Mouse (Mus musculus) intestine, embryonic 14.5 days (tissue): Measurements from ENCODE around the gene Chmp5. TPM values are rescaled to one million over a fixed set of nuclear protein-coding genes. Genes with fewer than 3 reads are reported as not detected.

Experiments
- ATAC-seq: fragments of 200-750 bp; cut with Nextera tagmentation; replicated peaks from 2 replicates; pipeline ENCODE4 v1.8.0; 2017; ENCODE audit warnings: low read depth, moderate number of reproducible peaks, moderate TSS enrichment, moderate library complexity; ENCODE audit not compliant: low FRiP score, low TSS enrichment
- DNase-seq: peaks from one replicate; pipeline ENCODE4 v3.0.0-alpha.2; 2018; ENCODE audit warnings: low spot score
- H3K27ac ChIP-seq: fragments of 300-500 bp; sonication (generic); 2 replicates; pipeline ENCODE4 v1.5.1; 2014; ENCODE audit warnings: low read depth, mild to moderate bottlenecking, control low read depth
- H3K27me3 ChIP-seq: fragments of 300-500 bp; sonication (generic); replicated peaks from 2 replicates; pipeline ENCODE4 v1.6.1; 2014; ENCODE audit warnings: low read length, control low read depth; ENCODE audit not compliant: control insufficient read depth, insufficient read depth
- H3K36me3 ChIP-seq: fragments of 300-500 bp; sonication (generic); 2 replicates; pipeline ENCODE4 v1.6.1; 2014; ENCODE audit warnings: low read length, control low read depth; ENCODE audit not compliant: control insufficient read depth, insufficient read depth
- H3K4me1 ChIP-seq: fragments of 300-500 bp; sonication (generic); replicated peaks from 2 replicates; pipeline ENCODE4 v1.6.1; 2014; ENCODE audit warnings: low read length, control low read depth, mixed read lengths; ENCODE audit not compliant: control insufficient read depth, insufficient read depth
- H3K4me2 ChIP-seq: fragments of 300-500 bp; sonication (generic); 2 replicates; pipeline ENCODE4 v1.6.1; 2014; ENCODE audit warnings: low read length
- H3K4me3 ChIP-seq: fragments of 300-500 bp; sonication (generic); 2 replicates; pipeline ENCODE4 v1.5.1; 2014; ENCODE audit warnings: low read depth, low read length, control low read depth, mixed read lengths
- H3K9ac ChIP-seq: fragments of 300-500 bp; sonication (generic); 2 replicates; pipeline ENCODE4 v1.6.1; 2014; ENCODE audit warnings: mild to moderate bottlenecking, low read length
- H3K9me3 ChIP-seq: fragments of 300-500 bp; sonication (generic); 2 replicates; pipeline ENCODE4 v1.6.1; 2016; ENCODE audit warnings: low read length, control low read depth; ENCODE audit not compliant: control insufficient read depth
- WGBS: fragments of 180-500 bp; shearing (Covaris S2); extraction: QIAGEN DNeasy Blood & Tissue Kit; methylation state at CpG from one replicate; pipeline ENCODE4 v1.1.7; 2014; 5-methylcytosine and 5-hydroxymethylcytosine counted together
- polyA plus RNA-seq: library from polyadenylated mRNA; unstranded; fragments of >200 nt; fragmentation: Nextera tagmentation; extraction: Ambion mirVana; gene quantifications from 2 replicates; pipeline ENCODE4 v1.2.1, GENCODE M21; 2014

The Chmp5 gene
- polyA plus RNA-seq, 1 experiment from 2014 or later, result 82.1 TPM

- WGBS, result 77% methylated on average over 5 of the region's 5 CpGs
- no peaks in the 10 kb centered on the region for H3K4me1 ChIP-seq
- no peaks in the 10 kb centered on the region for H3K9me3 ChIP-seq
- H3K9ac ChIP-seq, result no peak overlapping the region
- no peaks in the 10 kb centered on the region for H3K27me3 ChIP-seq
- no peak overlapping the region for H3K4me3 ChIP-seq
- no peak for DNase-seq
- ATAC-seq, result no peak
- no peak overlapping the region for H3K27ac ChIP-seq
- H3K36me3 ChIP-seq, result no peaks in the 10 kb centered on the region
- no peak overlapping the region for H3K4me2 ChIP-seq
Observed at GRCm38 (mm10) chr4:40915947-40916346, 32.3 kb upstream of the Chmp5 start.

GRCm38 (mm10) chr4:40916592-40917155, 31.5 kb upstream of the Chmp5 start:
- Histone ChIP-seq H3K9ac (no peak overlapping the region), H3K27me3 (no peaks in the 10 kb centered on the region), H3K36me3 (no peaks in the 10 kb centered on the region), H3K4me2 (no peak overlapping the region), H3K4me3 (no peak overlapping the region), H3K9me3 (no peaks in the 10 kb centered on the region), H3K4me1 (no peaks in the 10 kb centered on the region), H3K27ac (no peak overlapping the region)
- DNase-seq, result no peak
- no peak for ATAC-seq
- WGBS, result 90% methylated on average over 7 of the region's 7 CpGs

GRCm38 (mm10) chr4:40919785-40920184, 28.4 kb upstream of the Chmp5 start, which contains the start of gene Spink4:
Gene Spink4 (plus strand): TSS chr4:40920052.
- no peaks in the 10 kb centered on the region for H3K27me3 ChIP-seq
- no peaks in the 10 kb centered on the region for H3K9me3 ChIP-seq
- no peak within 1 kb of the TSS for H3K27ac ChIP-seq
- H3K9ac ChIP-seq, result no peak within 1 kb of the TSS
- H3K4me3 ChIP-seq, result no peak within 1 kb of the TSS
- H3K4me1 ChIP-seq, result no peaks in the 10 kb centered on the region
- 29% methylated on average over 3 of the region's 3 CpGs for WGBS
- no peak within 1 kb of the TSS for H3K4me2 ChIP-seq
- ATAC-seq (no peak), DNase-seq (no peak)
- H3K36me3 ChIP-seq, result no peaks in the 10 kb centered on the region

GRCm38 (mm10) chr4:40920576-40920975, 27.6 kb upstream of the Chmp5 start:
- Histone ChIP-seq H3K9me3 (no peaks in the 10 kb centered on the region), H3K27ac (no peak overlapping the region), H3K9ac (no peak overlapping the region), H3K4me3 (no peak overlapping the region), H3K4me2 (no peak overlapping the region), H3K36me3 (no peaks in the 10 kb centered on the region), H3K4me1 (no peaks in the 10 kb centered on the region), H3K27me3 (no peaks in the 10 kb centered on the region)
- 86% methylated on average over 2 of the region's 2 CpGs for WGBS
- no peak for DNase-seq
- no peak for ATAC-seq

GRCm38 (mm10) chr4:40921288-40921687, 26.9 kb upstream of the Chmp5 start:
- Histone ChIP-seq H3K9me3 (no peaks in the 10 kb centered on the region), H3K4me1 (no peaks in the 10 kb centered on the region), H3K36me3 (no peaks in the 10 kb centered on the region), H3K27me3 (no peaks in the 10 kb centered on the region), H3K27ac (no peak overlapping the region), H3K9ac (no peak overlapping the region), H3K4me3 (no peak overlapping the region), H3K4me2 (no peak overlapping the region)
- no peak for DNase-seq
- WGBS, result 71% methylated on average over 3 of the region's 3 CpGs
- ATAC-seq, result no peak

GRCm38 (mm10) chr4:40923087-40923651, 25.0 kb upstream of the Chmp5 start:
- Histone ChIP-seq H3K9ac (no peak overlapping the region), H3K4me1 (no peaks in the 10 kb centered on the region), H3K27me3 (no peaks in the 10 kb centered on the region), H3K9me3 (no peaks in the 10 kb centered on the region), H3K36me3 (no peaks in the 10 kb centered on the region), H3K27ac (no peak overlapping the region), H3K4me2 (no peak overlapping the region), H3K4me3 (no peak overlapping the region)
- WGBS, result 76% methylated on average over 6 of the region's 6 CpGs
- no peak for DNase-seq
- no peak for ATAC-seq

- H3K9ac ChIP-seq, result no peak overlapping the region
- no peak overlapping the region for H3K4me2 ChIP-seq
- H3K4me1 ChIP-seq, result no peaks in the 10 kb centered on the region
- DNase-seq (no peak), ATAC-seq (no peak)
- H3K9me3 ChIP-seq, result no peaks in the 10 kb centered on the region
- H3K36me3 ChIP-seq, result no peaks in the 10 kb centered on the region
- no peak overlapping the region for H3K27ac ChIP-seq
- 49% methylated on average over 3 of the region's 3 CpGs for WGBS
- H3K4me3 ChIP-seq, result no peak overlapping the region
- no peaks in the 10 kb centered on the region for H3K27me3 ChIP-seq
Observed at GRCm38 (mm10) chr4:40925568-40925967, 22.6 kb upstream of the Chmp5 start.

- Histone ChIP-seq H3K36me3 (peaks cover 15% of the 10 kb centered on the region), H3K27ac (no peak overlapping the region), H3K9me3 (no peaks in the 10 kb centered on the region), H3K4me2 (no peak overlapping the region), H3K4me1 (no peaks in the 10 kb centered on the region), H3K27me3 (no peaks in the 10 kb centered on the region), H3K4me3 (no peak overlapping the region), H3K9ac (no peak overlapping the region)
- 83% methylated on average over 7 of the region's 7 CpGs for WGBS
- DNase-seq (no peak), ATAC-seq (no peak)
Observed at GRCm38 (mm10) chr4:40929046-40929445, 19.2 kb upstream of the Chmp5 start.

- no peak for DNase-seq
- H3K4me1 ChIP-seq, result no peaks in the 10 kb centered on the region
- no peak overlapping the region for H3K9ac ChIP-seq
- H3K27ac ChIP-seq, result no peak overlapping the region
- H3K27me3 ChIP-seq, result no peaks in the 10 kb centered on the region
- H3K4me3 ChIP-seq, result no peak overlapping the region
- peaks cover 56% of the 10 kb centered on the region for H3K36me3 ChIP-seq
- no peak overlapping the region for H3K4me2 ChIP-seq
- 85% methylated on average over 5 of the region's 5 CpGs for WGBS
- no peak for ATAC-seq
- H3K9me3 ChIP-seq, result no peaks in the 10 kb centered on the region
Observed at GRCm38 (mm10) chr4:40933694-40934093, 14.5 kb upstream of the Chmp5 start.
